Mouse (Mus musculus) limb, embryonic 14.5 days (tissue): ENCODE measurements at regions not wholly inside any gene's neighbourhood (a gene's known extent, or its start where the extent isn't known, plus 50 kb on each side); places are given as distances from the start of the nearest gene placed in this dataset.
A peak's percentile ranks its signal among the peaks of the same experiment; 100 is the strongest.

ENCODE experiments used
- ATAC-seq: fragments of 200-750 bp; cut with Nextera tagmentation; 2 replicates; pipeline ENCODE4 v1.8.0; 2017; ENCODE audit warnings: low read depth, moderate number of reproducible peaks, moderate TSS enrichment; ENCODE audit not compliant: low FRiP score
- DNase-seq: peaks from one replicate; pipeline ENCODE4 v3.0.0-alpha.2; 2015; ENCODE audit warnings: low spot score
- H3K27ac ChIP-seq: fragments of 300-500 bp; sonication (generic); replicated peaks from 2 replicates; pipeline ENCODE4 v1.5.1; 2014; ENCODE audit warnings: low read depth, mild to moderate bottlenecking, low read length, moderate library complexity, mixed read lengths
- H3K27me3 ChIP-seq: fragments of 300-500 bp; sonication (generic); 2 replicates; pipeline ENCODE4 v1.6.1; 2014; ENCODE audit warnings: low read length, mixed read lengths; ENCODE audit not compliant: control insufficient read depth, insufficient read depth
- H3K36me3 ChIP-seq: fragments of 300-500 bp; sonication (generic); 2 replicates; pipeline ENCODE4 v1.6.1; 2014; ENCODE audit warnings: mild to moderate bottlenecking, low read length, moderate library complexity, mixed read lengths; ENCODE audit not compliant: control insufficient read depth, insufficient read depth
- H3K4me1 ChIP-seq: fragments of 300-500 bp; sonication (generic); 2 replicates; pipeline ENCODE4 v1.6.1; 2014; ENCODE audit warnings: antibody characterized with exemption, low read length, mixed read lengths; ENCODE audit not compliant: control insufficient read depth, insufficient read depth
- H3K4me2 ChIP-seq: fragments of 300-500 bp; sonication (generic); replicated peaks from 2 replicates; pipeline ENCODE4 v1.6.1; 2014; ENCODE audit warnings: low read depth, mild to moderate bottlenecking, low read length, moderate library complexity; ENCODE audit not compliant: severe bottlenecking
- H3K4me3 ChIP-seq: fragments of 300-500 bp; sonication (generic); replicated peaks from 2 replicates; pipeline ENCODE4 v1.5.1; 2014; ENCODE audit warnings: low read length
- H3K9ac ChIP-seq: fragments of 300-500 bp; sonication (generic); 2 replicates; pipeline ENCODE4 v1.6.1; 2014; ENCODE audit warnings: mild to moderate bottlenecking, low read depth, low read length, moderate library complexity; ENCODE audit not compliant: severe bottlenecking
- H3K9me3 ChIP-seq: fragments of 300-500 bp; sonication (generic); 2 replicates; pipeline ENCODE4 v1.6.1; 2016; ENCODE audit warnings: low read length; ENCODE audit not compliant: control insufficient read depth
- POLR2A ChIP-seq: fragments of 200-500 bp; IDR thresholded peaks from 2 replicates; pipeline ENCODE4 v1.8.0; 2012; ENCODE audit warnings: inconsistent platforms, mild to moderate bottlenecking, moderate library complexity, borderline replicate concordance; ENCODE audit not compliant: insufficient read depth, insufficient read length; ENCODE audit errors: extremely low read depth
- WGBS: fragments of 180-500 bp; shearing (Covaris S2); extraction: QIAGEN DNeasy Blood & Tissue Kit; methylation state at CpG from one replicate; pipeline ENCODE4 v1.1.7; 2014; 5-methylcytosine and 5-hydroxymethylcytosine counted together

DNA sequence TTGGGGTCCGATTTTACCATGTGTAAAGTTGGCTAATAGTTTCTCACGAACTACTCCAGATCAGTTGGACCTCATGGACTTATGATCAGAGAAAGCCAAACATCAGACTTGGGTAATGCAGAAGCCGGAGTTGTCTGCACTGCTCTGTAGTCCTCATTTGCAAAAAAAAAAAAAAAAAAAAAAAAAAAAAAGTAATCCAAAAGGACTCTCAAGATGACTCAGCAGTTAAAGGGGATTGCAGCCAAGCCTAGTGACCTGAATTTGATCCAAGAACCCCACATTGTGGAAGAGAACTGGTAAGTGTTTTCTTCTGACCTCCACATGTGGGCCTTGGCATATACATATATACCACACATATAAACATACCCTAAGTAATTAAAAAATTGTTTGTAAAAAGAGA is 164.6 kb upstream of the Bmp2 start:
- 0 out of 2 replicates have a peak, but pooled peaks cover 3% of the 10 kb centered on the region for H3K4me1 ChIP-seq
- no peak for TF ChIP-seq POLR2A
- 93% methylated on average over 3 of the region's 3 CpGs for WGBS
- H3K9ac ChIP-seq: no peak overlapping the region
- no peak overlapping the region for H3K4me2 ChIP-seq
- DNase-seq (no peak), ATAC-seq (no peak)
- no peak overlapping the region for H3K27ac ChIP-seq
- no peaks in the 10 kb centered on the region for H3K36me3 ChIP-seq
- H3K9me3 ChIP-seq: no peaks in the 10 kb centered on the region
- no peaks in the 10 kb centered on the region for H3K27me3 ChIP-seq
- H3K4me3 ChIP-seq: no peak overlapping the region

DNA sequence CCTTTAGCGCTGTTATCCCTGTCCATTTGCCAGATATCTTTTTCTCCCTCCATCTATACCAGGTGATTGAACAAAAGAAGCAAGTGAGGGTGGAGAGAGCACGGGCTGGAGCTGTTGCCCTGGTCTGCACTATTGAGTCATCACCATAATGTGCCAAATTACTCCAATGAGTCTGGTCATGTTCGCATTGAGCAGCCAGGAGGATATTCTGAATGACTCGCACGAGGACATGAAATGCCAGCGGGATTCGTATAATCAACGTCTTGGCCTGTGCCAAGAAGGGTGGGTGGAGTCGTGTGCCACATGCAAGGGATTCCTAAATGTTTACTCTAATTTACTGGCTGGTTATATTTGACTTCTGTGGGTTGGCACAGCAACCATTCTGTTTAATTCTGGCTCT is 159.7 kb upstream of the Bmp2 start:
- no peak for TF ChIP-seq POLR2A
- Histone ChIP-seq H3K27ac (no peak overlapping the region), H3K27me3 (no peaks in the 10 kb centered on the region), H3K4me2 (no peak overlapping the region), H3K9me3 (no peaks in the 10 kb centered on the region), H3K4me3 (no peak overlapping the region), H3K4me1 (0 out of 2 replicates have a peak, but pooled peaks cover 4% of the 10 kb centered on the region), H3K9ac (no peak overlapping the region), H3K36me3 (no peaks in the 10 kb centered on the region)
- DNase-seq (no peak), ATAC-seq (no peak; the same call in 1 of the 2 replicates)
- WGBS: 78% methylated on average over 9 of the region's 9 CpGs

DNA sequence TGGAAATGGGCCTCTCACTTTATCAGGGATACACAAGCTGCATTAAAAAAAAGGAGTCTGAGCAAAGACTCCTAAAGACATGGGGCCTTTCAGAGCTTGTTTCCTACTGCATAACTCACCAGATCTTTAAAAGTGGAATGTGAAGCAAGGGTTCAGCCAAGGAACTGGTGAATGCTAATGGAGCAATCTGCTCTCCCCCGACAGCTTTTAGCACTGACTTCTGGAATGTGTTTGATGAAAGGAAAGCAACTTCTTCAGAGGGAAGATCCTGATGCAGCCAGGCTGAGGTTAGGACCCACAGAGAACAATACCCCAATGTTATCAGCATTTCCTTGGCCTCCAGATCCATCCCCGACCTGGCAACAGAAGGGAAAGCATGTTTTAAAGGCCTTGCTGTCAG is 154.4 kb upstream of the Bmp2 start:
- 23% methylated on average over 2 of the region's 2 CpGs for WGBS
- H3K27ac ChIP-seq: no peak overlapping the region
- no peak for TF ChIP-seq POLR2A
- no peak overlapping the region for H3K4me2 ChIP-seq
- no peak overlapping the region for H3K4me3 ChIP-seq
- DNase-seq (peak; percentile 25), ATAC-seq (no peak)
- H3K27me3 ChIP-seq: no peaks in the 10 kb centered on the region
- no peaks in the 10 kb centered on the region for H3K36me3 ChIP-seq
- no peak overlapping the region for H3K9ac ChIP-seq
- no peaks in the 10 kb centered on the region for H3K4me1 ChIP-seq
- no peaks in the 10 kb centered on the region for H3K9me3 ChIP-seq

DNA sequence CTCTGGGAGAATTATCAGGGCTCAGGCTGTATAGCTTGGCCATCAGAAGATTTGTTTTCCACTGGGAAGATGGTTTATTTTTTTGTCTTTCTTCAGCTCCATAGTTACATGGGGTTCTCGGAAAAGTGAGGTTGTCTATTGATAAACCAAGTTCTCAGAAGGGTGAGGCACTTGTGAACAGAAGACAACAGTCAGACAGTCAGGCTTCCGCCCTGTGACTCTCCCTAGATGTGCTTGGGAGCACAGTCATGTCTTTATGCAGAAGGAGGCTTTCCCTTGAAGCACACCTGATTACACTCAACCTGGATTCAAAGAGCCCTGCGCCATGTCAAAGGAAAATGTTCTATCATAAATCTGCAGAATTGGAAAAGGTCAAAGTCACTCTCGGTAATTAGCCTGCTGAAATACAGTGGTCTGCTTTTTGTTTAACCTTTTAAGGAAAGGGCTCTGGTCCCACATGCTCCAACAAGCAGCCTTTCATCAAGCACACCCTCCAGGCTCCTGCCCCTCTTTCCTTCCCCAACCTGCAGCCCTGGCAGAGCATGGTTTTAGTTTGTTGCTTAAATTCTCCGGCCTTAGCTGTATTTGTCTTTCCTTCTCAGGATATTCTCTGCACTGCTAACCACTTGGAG is 152.8 kb upstream of the Bmp2 start:
- no peak for ATAC-seq
- H3K27ac ChIP-seq: no peak overlapping the region

DNA sequence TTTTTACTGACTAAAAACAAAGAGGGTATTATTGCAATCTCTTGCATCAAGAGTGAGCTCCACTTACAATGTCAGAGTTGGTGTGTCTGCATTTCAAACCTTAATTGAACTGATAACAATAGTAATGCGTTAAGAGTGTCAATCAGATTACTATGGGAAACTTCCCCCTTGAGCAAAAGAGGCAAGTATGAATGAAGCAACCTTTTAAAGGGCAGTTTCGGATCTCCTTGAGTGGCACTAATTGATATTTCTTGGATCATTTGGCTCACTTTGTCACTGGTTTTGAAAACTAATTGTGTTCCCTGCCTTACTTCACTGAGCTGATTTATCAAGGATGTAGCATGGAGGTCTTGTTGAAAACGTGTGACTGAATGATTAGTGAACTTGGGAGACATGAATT is 151.0 kb upstream of the Bmp2 start:
- no peaks in the 10 kb centered on the region for H3K36me3 ChIP-seq
- no peak overlapping the region for H3K4me2 ChIP-seq
- WGBS: 67% methylated on average over 3 of the region's 3 CpGs
- no peak for TF ChIP-seq POLR2A
- no peak for ATAC-seq
- DNase-seq: no peak
- H3K27ac ChIP-seq: no peak overlapping the region
- H3K27me3 ChIP-seq: no peaks in the 10 kb centered on the region
- H3K4me1 ChIP-seq: no peaks in the 10 kb centered on the region
- H3K4me3 ChIP-seq: no peak overlapping the region
- H3K9ac ChIP-seq: no peak overlapping the region
- no peaks in the 10 kb centered on the region for H3K9me3 ChIP-seq

More for the DNA sequence above, 152.8 kb upstream of the Bmp2 start:
- Histone ChIP-seq H3K9me3 (no peaks in the 10 kb centered on the region), H3K4me2 (no peak overlapping the region), H3K9ac (no peak overlapping the region), H3K27me3 (no peaks in the 10 kb centered on the region), H3K4me3 (no peak overlapping the region), H3K36me3 (no peaks in the 10 kb centered on the region), H3K4me1 (no peaks in the 10 kb centered on the region)
- TF ChIP-seq POLR2A: no peak
- DNase-seq: no peak
- 36% methylated on average over 5 of the region's 5 CpGs for WGBS
